8 mouse cellular contexts compared by ENCODE assay signal in the genomic region with DNA sequence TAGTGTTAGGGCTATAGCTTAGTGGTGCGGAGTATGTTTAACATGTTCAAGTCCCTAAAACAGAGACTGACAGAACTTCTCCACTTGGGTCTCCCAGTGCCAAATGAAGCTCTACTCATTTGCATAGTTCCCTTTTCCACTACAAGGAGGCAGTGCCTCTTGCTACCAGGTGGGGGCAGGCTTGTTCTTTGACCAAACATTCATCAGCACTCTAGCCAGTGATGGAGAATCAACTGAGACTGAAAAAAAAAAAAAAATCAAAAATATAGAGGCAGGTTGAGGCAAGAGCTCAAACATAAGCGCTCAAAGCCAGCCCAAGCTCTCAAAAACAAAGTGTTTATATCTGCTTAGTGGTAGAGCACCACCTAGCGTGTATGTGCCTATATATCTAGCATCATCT. TPM values are rescaled to one million over a fixed set of nuclear protein-coding genes. Genes with fewer than 3 reads are reported as not detected.
A peak's percentile ranks its signal among the peaks of the same experiment; 100 is the strongest.
DNase-seq lines count a peak whose midpoint lies in the region; ATAC-seq and TF ChIP-seq lines count a peak whose summit lies in the region.

No protein-coding gene starts in this region.

- no peak overlapping the region for H3K4me2 ChIP-seq in heart, embryonic 11.5 days

- no peak overlapping the region for H3K9ac ChIP-seq in heart, embryonic 11.5 days (ENCODE audit: low read depth, low read length)

- no peaks in the 10 kb centered on the region for H3K9me3 ChIP-seq in heart, embryonic 11.5 days (replicated peaks; ENCODE audit: control insufficient read depth, low read length)

- H3K4me3 ChIP-seq in heart, embryonic 11.5 days (ENCODE audit: low read depth, low read length): no peak overlapping the region
- no peak overlapping the region for H3K4me3 ChIP-seq in thymus, adult 2 months (ENCODE audit: control insufficient read depth, insufficient read depth, low read length)

- TF ChIP-seq POLR2A in thymus, adult 2 months (IDR thresholded peaks at IDR 0.05; ENCODE audit: control insufficient read depth, extremely low read depth, insufficient read depth, low read length, poor library complexity): no peak

- no peaks in the 10 kb centered on the region for H3K36me3 ChIP-seq in heart, embryonic 11.5 days (ENCODE audit: control insufficient read depth, insufficient read depth, low read length)
- no peaks in the 10 kb centered on the region for H3K36me3 ChIP-seq in thymus, adult 2 months (ENCODE audit: control insufficient read depth, insufficient read depth, low read length)

- H3K27me3 ChIP-seq in heart, embryonic 11.5 days (ENCODE audit: control insufficient read depth, insufficient read depth, low read length): no peaks in the 10 kb centered on the region
- no peaks in the 10 kb centered on the region for H3K27me3 ChIP-seq in thymus, adult 2 months (ENCODE audit: control insufficient read depth, insufficient read depth, low read length)

- DNase-seq in heart, adult 18-20 months: peak; percentile 58 to 72
- DNase-seq in thymus, adult 2 months: peak; percentile 78
- no peak for DNase-seq in thymus, adult 18-20 months
- DNase-seq in cerebellum, postnatal 10 days: peak; percentile 81 to 84
- peak; percentile 90 for DNase-seq in induced T-regulatory cell, adult 2 months (ENCODE audit: low read depth)
- peak; percentile 71 for DNase-seq in thymus, postnatal 25 days

- WGBS in heart, embryonic 11.5 days (ENCODE audit: insufficient replicate concordance): 67% methylated on average over 3 of the region's 3 CpGs
- WGBS in thymus, adult 2 months: 44% methylated on average over 3 of the region's 3 CpGs

- H3K27ac ChIP-seq in heart, embryonic 11.5 days (ENCODE audit: low read depth, low read length): no peak overlapping the region
- no peak overlapping the region for H3K27ac ChIP-seq in thymus, adult 2 months (ENCODE audit: control insufficient read depth, insufficient read depth, low read length)

- ATAC-seq in heart, embryonic 11.5 days (replicated peaks; ENCODE audit: insufficient number of reproducible peaks, low FRiP score, low TSS enrichment): no peak
- peak; percentile 49 for ATAC-seq in megakaryocyte, adult 5-6 weeks (ENCODE audit: poor library complexity, severe bottlenecking)

- H3K4me1 ChIP-seq in heart, embryonic 11.5 days (ENCODE audit: control insufficient read depth, insufficient read depth, low read length): peaks cover 9% of the 10 kb centered on the region
- H3K4me1 ChIP-seq in thymus, adult 2 months (replicated peaks; ENCODE audit: control insufficient read depth, insufficient read depth, low read length): peaks cover 6% of the 10 kb centered on the region

- TF ChIP-seq CTCF in thymus, adult 2 months (IDR thresholded peaks at IDR 0.05; ENCODE audit: borderline replicate concordance, control insufficient read depth, extremely low read depth, insufficient read depth, low read length, poor library complexity): no peak

RNA-seq across cellular contexts. Expression of gene Slc3a2, which starts 4.8 kb away (rescaled TPM):
- total RNA-seq in heart, adult 18-20 months (2021): 10 to 100 TPM; 42.4 to 48.1 TPM
- polyA plus RNA-seq in heart, embryonic 11.5 days (2014; fragmentation: Nextera tagmentation; extraction: Ambion mirVana): 82.6 and 87.8 TPM in 2 replicates
- 154 and 165 TPM in 2 replicates for polyA plus RNA-seq in thymus, adult 2 months (2012; rRNA removed)
- 26.3 and 32.6 TPM in 2 replicates for total RNA-seq in megakaryocyte, adult 5-6 weeks (2015)
- 31.6 and 34.1 TPM in 2 replicates for total RNA-seq in megakaryocyte, adult 5-6 weeks (2017)

RNA-seq across cellular contexts. Expression of gene Wdr74, which starts 17.3 kb away (rescaled TPM):
- 10 to 100 TPM; 18.8 to 22.3 TPM for total RNA-seq in heart, adult 18-20 months (2021)
- 56.4 and 58.8 TPM in 2 replicates for polyA plus RNA-seq in heart, embryonic 11.5 days (2014; fragmentation: Nextera tagmentation; extraction: Ambion mirVana)
- polyA plus RNA-seq in thymus, adult 2 months (2012; rRNA removed): 49.2 and 54.7 TPM in 2 replicates
- 30.3 and 37.1 TPM in 2 replicates for total RNA-seq in megakaryocyte, adult 5-6 weeks (2015)
- 38.2 and 38.5 TPM in 2 replicates for total RNA-seq in megakaryocyte, adult 5-6 weeks (2017)

RNA-seq across cellular contexts. Expression of gene 1700092M07Rik, which starts 22.2 kb away (rescaled TPM):
- under 1 TPM in 1 of 2 experiments, not detected in 1; 0.72 TPM for total RNA-seq in heart, adult 18-20 months (2021)
- 0.99 and 2.2 TPM in 2 replicates for polyA plus RNA-seq in heart, embryonic 11.5 days (2014; fragmentation: Nextera tagmentation; extraction: Ambion mirVana)
- not detected in 2 replicates for polyA plus RNA-seq in thymus, adult 2 months (2012; rRNA removed)
- total RNA-seq in megakaryocyte, adult 5-6 weeks (2015): 0.83 TPM in 1 of 2 replicates, not detected in the other
- 1.3 TPM in 1 of 2 replicates, not detected in the other for total RNA-seq in megakaryocyte, adult 5-6 weeks (2017)

RNA-seq across cellular contexts. Expression of gene Stx5a, which starts 22.9 kb away (rescaled TPM):
- total RNA-seq in heart, adult 18-20 months (2021): 10 to 100 TPM; 21.3 to 27.1 TPM
- polyA plus RNA-seq in heart, embryonic 11.5 days (2014; fragmentation: Nextera tagmentation; extraction: Ambion mirVana): 82.2 and 85.1 TPM in 2 replicates
- polyA plus RNA-seq in thymus, adult 2 months (2012; rRNA removed): 128 and 137 TPM in 2 replicates
- total RNA-seq in megakaryocyte, adult 5-6 weeks (2015): 40.9 and 55.3 TPM in 2 replicates
- 40.8 and 65.6 TPM in 2 replicates for total RNA-seq in megakaryocyte, adult 5-6 weeks (2017)

RNA-seq across cellular contexts. Expression of gene Nxf1, which starts 38.5 kb away (rescaled TPM):
- 10 to 100 TPM; 31.6 to 35.6 TPM for total RNA-seq in heart, adult 18-20 months (2021)
- polyA plus RNA-seq in heart, embryonic 11.5 days (2014; fragmentation: Nextera tagmentation; extraction: Ambion mirVana): 126 and 138 TPM in 2 replicates
- 170 and 191 TPM in 2 replicates for polyA plus RNA-seq in thymus, adult 2 months (2012; rRNA removed)
- total RNA-seq in megakaryocyte, adult 5-6 weeks (2015): 257 and 292 TPM in 2 replicates
- total RNA-seq in megakaryocyte, adult 5-6 weeks (2017): 69.7 and 76.0 TPM in 2 replicates

Comparison
In these comparisons a context has a peak if more than half of its experiments do, and no peak if none do; other contexts are left out.
1. DNase-seq: peak in heart, adult 18-20 months (2 of 2), thymus, adult 2 months (single experiment), cerebellum, postnatal 10 days (2 of 2), induced T-regulatory cell, adult 2 months (single experiment) and thymus, postnatal 25 days (single experiment); none in thymus, adult 18-20 months (0 of 2).